Mouse (Mus musculus) layer of hippocampus, adult 9-10 months (tissue): ENCODE data around the gene Epas1.

Source experiments
- DNase-seq: peaks from one replicate; pipeline ENCODE4 v3.0.0; 2022; ENCODE audit warnings: low spot score

The Epas1 gene

DNA sequence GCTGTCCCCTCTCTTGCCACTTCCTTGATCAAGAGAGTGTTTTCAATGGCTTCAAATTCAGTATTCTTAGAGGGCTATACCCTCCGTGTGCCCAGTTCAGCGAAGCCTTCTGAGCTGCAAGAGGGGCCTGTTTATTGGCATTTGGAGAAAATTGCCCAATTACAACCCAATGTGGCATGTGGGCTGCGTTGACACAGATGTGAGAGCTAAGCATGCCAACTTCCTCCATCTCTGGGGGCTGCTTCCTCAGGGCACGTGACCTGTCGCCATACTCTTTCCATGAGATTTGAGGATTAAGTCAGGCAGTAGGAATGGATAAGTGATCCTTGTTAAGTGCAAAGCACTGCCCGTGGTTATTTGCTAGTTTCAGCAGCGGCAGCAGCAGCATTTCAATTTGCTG lies 34.3 kb downstream of the Epas1 start:
- DNase-seq: no peak

GRCm38 (mm10) chr17:86788316-86788715 lies 34.8 kb downstream of the Epas1 start:
- DNase-seq: no peak

- no peak for DNase-seq
These were observed 38.4 kb downstream of the Epas1 start for GRCm38 (mm10) chr17:86791925-86792324.

- DNase-seq: no peak
These were observed 42.3 kb downstream of the Epas1 start for GRCm38 (mm10) chr17:86795773-86796172.

DNA sequence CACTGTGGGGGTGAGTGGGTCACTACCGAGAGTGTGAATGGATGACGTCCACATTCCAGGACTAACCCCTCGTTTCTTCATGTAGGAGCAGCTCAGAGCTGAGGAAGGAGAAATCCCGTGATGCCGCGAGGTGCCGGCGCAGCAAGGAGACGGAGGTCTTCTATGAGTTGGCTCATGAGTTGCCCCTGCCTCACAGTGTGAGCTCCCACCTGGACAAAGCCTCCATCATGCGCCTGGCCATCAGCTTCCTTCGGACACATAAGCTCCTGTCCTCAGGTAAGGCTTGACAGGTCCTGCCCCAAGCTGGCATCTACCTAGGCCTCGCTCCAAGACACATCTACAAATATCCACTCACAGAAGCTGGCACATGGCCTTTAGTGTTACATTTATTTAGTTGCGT lies 43.5 kb downstream of the Epas1 start:
- DNase-seq: no peak

DNA sequence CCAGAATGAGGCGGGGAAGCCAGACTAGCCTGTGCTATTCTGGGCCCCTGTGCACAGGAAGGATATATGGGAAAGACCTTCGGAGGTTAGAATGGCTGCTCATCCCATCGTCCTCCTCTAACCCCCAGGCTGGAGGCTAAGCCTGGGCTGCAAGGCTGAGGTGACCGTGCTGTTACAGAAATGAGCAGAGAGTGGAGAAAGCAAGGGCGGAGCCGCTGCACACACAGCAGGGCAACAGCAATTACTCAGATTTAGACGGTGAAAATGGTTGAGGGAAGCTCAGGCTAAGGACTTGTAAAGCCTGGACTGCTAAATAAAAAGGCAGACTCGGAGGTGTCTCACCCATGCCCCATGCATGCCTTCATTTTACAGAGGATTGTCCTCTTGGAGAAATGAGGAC lies 45.0 kb downstream of the Epas1 start:
- no peak for DNase-seq

DNA sequence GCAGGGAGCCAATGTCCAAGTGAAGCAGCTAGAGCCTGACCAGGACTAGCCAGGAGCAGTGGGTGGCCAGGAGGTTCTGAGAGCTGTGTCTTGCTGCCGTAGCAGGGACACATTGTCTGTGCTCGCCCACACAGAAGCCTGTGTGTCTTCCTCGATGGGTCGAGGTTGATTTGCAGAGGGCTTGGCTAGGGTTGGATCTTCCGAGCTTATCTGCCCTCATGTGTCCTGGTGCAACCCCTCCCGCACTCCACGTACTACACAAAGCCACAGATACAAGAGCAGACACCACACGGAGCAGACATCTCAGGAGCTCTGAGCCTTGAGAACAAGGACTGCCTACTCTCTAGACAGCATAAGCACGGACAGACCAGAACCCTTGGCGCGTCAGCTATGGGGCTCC lies 45.5 kb downstream of the Epas1 start:
- no peak for DNase-seq

GRCm38 (mm10) chr17:86800535-86800934 lies 47.0 kb downstream of the Epas1 start:
- no peak for DNase-seq

DNA sequence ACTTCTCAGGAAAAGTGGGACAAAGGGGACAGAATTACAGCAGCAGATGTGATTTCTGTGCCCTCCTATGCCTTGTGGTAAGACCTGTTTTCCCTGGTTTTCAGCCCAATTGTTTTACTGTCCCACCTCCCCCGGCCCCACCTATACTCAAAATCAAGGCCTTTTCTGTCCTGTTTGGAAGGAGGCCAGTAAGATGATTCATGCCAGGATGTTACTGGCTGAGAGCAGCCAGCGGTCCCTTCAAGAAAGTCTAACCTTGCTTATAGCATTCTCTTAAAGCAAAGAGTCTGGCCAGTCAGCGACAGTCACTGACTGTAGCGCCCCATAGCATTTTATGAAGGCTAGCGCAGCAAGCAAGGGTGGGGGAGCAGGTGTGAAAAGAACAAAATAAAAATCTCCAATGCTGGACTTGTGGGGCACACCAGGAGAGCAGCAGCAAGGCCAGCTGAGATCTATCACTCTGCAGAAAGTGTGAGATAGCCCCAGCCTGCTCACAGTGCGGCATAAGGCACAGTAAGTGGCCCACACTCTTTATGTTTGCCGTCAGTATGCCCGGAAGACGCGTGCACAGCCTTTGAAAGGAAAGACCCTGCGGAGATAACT lies 47.8 kb downstream of the Epas1 start:
- DNase-seq: no peak

DNA sequence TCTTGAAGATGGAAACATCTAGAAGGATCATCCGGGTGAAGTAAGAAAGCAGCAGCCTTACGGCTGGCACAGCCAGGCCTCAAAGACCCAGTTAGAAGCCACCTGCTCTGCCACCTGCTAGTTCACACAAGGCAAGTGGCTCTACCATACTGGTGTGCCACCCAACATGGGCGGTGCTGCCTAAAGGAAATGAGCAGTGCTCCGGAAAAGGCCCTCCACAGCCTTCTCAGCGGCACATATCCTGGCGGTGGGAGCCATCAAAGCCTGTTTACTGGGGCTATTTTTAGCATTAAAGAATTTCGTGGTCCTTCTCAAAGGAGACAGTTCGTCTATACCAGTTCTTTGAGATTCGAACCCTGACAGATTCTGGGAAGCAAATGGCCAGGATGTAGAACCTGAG lies 48.4 kb downstream of the Epas1 start:
- no peak for DNase-seq

GRCm38 (mm10) chr17:86802351-86802985 lies 49.0 kb downstream of the Epas1 start:
- no peak for DNase-seq

- DNase-seq: no peak
These were observed 49.6 kb downstream of the Epas1 start for GRCm38 (mm10) chr17:86803147-86803546.

DNA sequence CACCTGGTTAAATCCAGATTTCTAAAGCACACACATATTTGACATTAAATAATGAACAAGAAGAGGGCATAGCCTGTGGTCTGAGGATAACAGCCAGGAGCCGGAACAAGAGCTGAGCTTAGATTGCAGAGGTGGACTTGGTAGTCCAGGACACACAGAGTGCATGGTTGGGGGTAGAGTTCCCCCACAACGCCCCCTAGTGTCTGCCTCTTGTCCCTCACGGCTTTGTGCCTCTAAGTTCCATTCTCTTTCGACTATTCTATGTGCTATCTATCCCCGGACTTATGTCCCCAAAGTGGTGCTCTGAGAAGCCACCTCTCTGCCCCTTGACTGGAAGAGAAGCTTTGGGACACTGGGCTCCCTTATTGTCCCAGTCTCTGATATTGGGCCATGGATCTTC lies 50.2 kb downstream of the Epas1 start:
- no peak for DNase-seq

DNA sequence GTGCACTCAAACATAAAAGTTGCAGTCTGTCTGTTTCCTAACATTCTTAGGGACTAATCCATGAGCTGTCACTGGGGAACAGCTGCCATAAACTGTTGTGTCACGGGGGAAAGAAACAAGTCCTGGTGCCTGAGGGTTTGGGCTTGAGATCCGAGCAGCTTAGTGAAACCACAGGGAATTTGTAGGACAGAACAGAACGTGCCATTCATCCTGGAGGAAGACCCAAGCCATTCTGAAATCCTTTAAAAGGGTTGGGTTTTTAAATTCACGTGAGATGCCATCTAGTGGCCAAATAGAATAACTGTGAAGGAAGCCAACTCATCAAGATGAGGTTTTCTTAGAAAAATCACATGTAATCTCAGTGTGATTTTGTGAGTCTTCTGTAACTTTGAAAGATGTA lies 58.5 kb downstream of the Epas1 start:
- no peak for DNase-seq

DNA sequence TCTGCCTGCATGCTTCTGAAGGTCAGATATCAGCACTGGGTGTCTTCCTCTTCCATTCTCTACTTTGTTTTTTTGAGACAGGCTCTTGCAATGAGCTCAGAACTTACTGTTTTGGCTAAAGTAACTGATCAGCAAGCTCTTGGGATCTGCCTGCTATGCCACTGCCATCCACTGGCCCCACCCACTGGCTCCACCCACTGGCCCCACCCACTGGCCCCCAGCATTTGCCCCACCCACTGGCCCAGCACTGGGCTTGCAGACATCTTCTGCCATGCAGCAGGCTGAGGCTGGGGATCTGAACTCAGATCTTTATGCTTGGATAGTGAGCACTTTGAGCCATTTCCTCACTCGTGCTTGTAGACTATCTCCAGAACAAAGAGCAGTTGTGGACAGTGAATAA lies 60.8 kb downstream of the Epas1 start:
- no peak for DNase-seq

DNA sequence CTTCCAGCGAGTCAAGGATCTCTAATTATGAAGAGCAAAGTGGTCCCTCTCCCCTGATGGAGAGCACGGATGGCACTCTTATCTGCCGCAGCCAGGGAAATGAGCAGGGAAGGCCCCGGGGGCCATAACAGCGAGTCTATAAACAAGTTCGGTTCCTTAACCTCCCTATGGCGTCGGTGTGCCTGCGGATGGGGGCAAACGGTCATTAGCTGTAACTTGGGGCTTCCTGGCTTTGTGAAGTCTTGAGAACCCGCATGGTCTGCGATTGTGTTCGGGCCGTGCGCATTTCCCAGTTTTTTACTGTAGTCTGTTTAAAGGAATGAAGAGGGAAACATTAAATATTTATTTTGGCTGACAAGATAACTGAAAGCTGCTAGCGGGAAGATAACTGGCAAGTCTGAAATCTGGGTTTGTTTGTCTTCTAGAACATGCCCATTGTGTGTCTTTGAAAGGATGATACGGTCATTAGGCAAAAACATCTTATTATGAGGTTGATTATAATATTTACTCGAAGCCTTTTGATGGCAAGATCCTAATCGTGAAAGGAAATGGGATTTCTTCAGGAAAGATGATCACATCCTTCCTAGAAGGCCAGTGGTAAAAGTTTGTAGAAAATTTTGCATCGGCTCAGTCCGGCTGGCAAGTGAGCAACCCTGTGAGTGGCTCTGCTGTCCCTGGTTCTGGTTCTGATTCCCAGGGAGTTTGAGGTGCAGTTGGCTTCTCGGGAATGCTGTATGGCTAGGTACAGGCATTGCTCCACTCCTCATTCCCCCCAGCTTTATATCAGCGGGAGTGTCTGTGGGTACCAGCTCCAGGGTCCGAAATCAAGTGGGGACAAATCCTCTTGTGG lies 61.7 kb downstream of the Epas1 start:
- DNase-seq: no peak

GRCm38 (mm10) chr17:86822017-86822737 lies 68.7 kb downstream of the Epas1 start:
- no peak for DNase-seq

- DNase-seq: no peak
These were observed 71.1 kb downstream of the Epas1 start for GRCm38 (mm10) chr17:86824502-86825162.

DNA sequence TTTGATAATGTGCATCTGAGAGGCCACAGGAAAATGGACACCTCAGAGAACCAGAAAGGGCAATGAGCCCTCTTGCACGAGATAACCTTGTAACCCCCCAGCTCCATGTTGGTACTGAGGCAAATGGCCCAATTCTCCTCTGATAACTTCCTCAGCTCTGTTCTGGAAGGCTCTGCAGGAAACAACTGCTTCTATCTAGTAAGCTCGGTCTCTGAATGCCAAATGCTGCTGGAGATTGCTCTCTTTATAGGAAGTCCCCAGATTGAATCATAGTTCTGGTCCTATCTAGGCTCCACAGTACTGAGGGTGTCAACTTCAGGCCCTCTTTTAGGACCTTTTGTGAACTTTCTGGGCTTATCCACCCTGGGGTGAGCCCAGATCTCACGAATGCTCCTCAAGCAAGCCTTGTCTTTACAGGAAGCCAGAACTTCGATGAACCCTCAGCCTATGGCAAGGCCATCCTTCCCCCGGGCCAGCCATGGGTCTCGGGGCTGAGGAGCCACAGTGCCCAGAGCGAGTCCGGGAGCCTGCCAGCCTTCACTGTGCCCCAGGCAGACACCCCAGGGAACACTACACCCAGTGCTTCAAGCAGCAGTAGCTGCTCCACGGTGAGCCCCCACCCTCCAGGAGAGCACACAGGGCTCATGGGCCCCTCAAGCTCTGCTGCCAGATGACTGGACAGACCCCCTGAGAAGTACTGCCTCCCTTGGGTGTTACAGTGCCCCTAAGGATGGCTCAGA lies 71.8 kb downstream of the Epas1 start:
- no peak for DNase-seq

GRCm38 (mm10) chr17:86826376-86826775 lies 72.9 kb downstream of the Epas1 start:
- no peak for DNase-seq

DNA sequence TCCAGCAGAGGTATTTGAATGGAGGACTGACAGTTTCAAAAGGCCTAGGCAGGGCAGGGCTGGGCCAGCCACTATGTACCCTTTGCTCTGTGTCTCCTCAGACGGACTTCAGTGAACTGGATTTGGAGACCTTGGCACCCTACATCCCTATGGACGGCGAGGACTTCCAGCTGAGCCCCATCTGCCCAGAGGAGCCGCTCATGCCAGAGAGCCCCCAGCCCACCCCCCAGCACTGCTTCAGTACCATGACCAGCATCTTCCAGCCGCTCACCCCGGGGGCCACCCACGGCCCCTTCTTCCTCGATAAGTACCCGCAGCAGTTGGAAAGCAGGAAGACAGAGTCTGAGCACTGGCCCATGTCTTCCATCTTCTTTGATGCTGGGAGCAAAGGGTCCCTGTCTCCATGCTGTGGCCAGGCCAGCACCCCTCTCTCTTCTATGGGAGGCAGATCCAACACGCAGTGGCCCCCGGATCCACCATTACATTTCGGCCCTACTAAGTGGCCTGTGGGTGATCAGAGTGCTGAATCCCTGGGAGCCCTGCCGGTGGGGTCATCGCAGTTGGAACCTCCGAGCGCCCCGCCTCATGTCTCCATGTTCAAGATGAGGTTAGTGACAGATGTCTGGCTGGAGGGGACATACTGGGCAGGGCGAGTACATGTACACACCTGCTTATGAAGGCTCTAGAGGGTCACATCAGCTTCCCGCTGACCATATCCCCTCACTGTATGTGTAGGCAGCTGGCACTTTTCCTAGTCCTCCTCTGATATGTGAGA lies 74.1 kb downstream of the Epas1 start:
- no peak for DNase-seq
